25 mouse cellular contexts compared by ENCODE assay signal in genomic region chr5:128404223-128404622, GRCm38 (mm10). TPM values are rescaled to one million over a fixed set of nuclear protein-coding genes. Genes with fewer than 3 reads are reported as not detected.
"Had no signal": no experiment of that assay in that cellular context is flagged by ENCODE, and none has a peak within 500 bp of the region (broad histone marks: within the 10 kb centered on the region; RNA-seq: fewer than 3 reads in every experiment).

No protein-coding gene starts in this region.

- H3K36me3 ChIP-seq: limb, embryonic 10.5 days; limb, embryonic 13.5 days; liver, embryonic 12.5 days; liver, embryonic 15.5 days; midbrain, embryonic 12.5 days; neural tube, embryonic 12.5 days; neural tube, embryonic 15.5 days had no signal

- H3K4me1 ChIP-seq: limb, embryonic 10.5 days; limb, embryonic 13.5 days; liver, embryonic 12.5 days; liver, embryonic 15.5 days; midbrain, embryonic 12.5 days; neural tube, embryonic 12.5 days; neural tube, embryonic 15.5 days had no signal

- H3K4me2 ChIP-seq: limb, embryonic 13.5 days; liver, embryonic 12.5 days; liver, embryonic 15.5 days; midbrain, embryonic 12.5 days; neural tube, embryonic 12.5 days; neural tube, embryonic 15.5 days had no signal

- H3K4me3 ChIP-seq: limb, embryonic 10.5 days; limb, embryonic 13.5 days; liver, embryonic 12.5 days; liver, embryonic 15.5 days; midbrain, embryonic 12.5 days; neural tube, embryonic 12.5 days; neural tube, embryonic 15.5 days had no signal

- DNase-seq: kidney, adult 18-20 months; kidney, adult 9 months; kidney, postnatal 14 days; kidney, postnatal 4 days; layer of hippocampus, postnatal 36 days; liver; lung, adult 18-20 months; lung, postnatal 10 days; lung, postnatal 4 days; right cerebral cortex, adult 18-20 months; right cerebral cortex, postnatal 14 days; right cerebral cortex, postnatal 4 days; thymus, adult 2 months; thymus, postnatal 14 days; thymus, postnatal 4 days had no signal

- H3K27ac ChIP-seq: limb, embryonic 10.5 days; limb, embryonic 13.5 days; liver, embryonic 12.5 days; liver, embryonic 15.5 days; midbrain, embryonic 12.5 days; neural tube, embryonic 12.5 days; neural tube, embryonic 15.5 days; stomach, postnatal 0 days had no signal

- H3K9ac ChIP-seq: limb, embryonic 13.5 days; liver, embryonic 12.5 days; liver, embryonic 15.5 days; midbrain, embryonic 12.5 days; neural tube, embryonic 12.5 days; neural tube, embryonic 15.5 days had no signal

- H3K27me3 ChIP-seq: limb, embryonic 13.5 days; liver, embryonic 12.5 days; liver, embryonic 15.5 days; midbrain, embryonic 12.5 days; neural tube, embryonic 12.5 days; neural tube, embryonic 15.5 days had no signal

- ATAC-seq: liver, embryonic 12.5 days had no signal

- H3K9me3 ChIP-seq: limb, embryonic 10.5 days; neural tube, embryonic 15.5 days had no signal

RNA-seq across cellular contexts. Expression of gene Tmem132d, which starts 28.7 kb away (rescaled TPM):
- total RNA-seq: megakaryocyte progenitor cell, adult 5-6 weeks; megakaryocyte-erythroid progenitor cell, adult 5-6 weeks had no signal
- polyA plus RNA-seq: liver, embryonic 15.5 days had no signal
